Mouse (Mus musculus) brain, embryonic 18.5 days (tissue): ENCODE data around the gene Hdx.

Source experiments
- DNase-seq: peaks from one replicate; pipeline ENCODE4 v3.0.0-alpha.2; 2012; ENCODE audit warnings: low read depth, low spot score

Gene Hdx

GRCm38 (mm10) chrX:111696356-111697282 lies at the start of gene Hdx:
TSS of gene Hdx (minus strand) at chrX:111697079.
- DNase-seq: peak; percentile 60

- DNase-seq: no peak
Observed at GRCm38 (mm10) chrX:111685665-111686064, 11.2 kb downstream of the Hdx start.

- DNase-seq: no peak
Observed at GRCm38 (mm10) chrX:111671685-111672084, 25.2 kb downstream of the Hdx start.

- DNase-seq: peak; percentile 0
Observed at GRCm38 (mm10) chrX:111660381-111660780, 36.5 kb downstream of the Hdx start.

- DNase-seq: no peak
Observed at GRCm38 (mm10) chrX:111658671-111659070, 38.2 kb downstream of the Hdx start.

- no peak for DNase-seq
Observed at GRCm38 (mm10) chrX:111644945-111645344, 51.9 kb downstream of the Hdx start.

- DNase-seq: no peak
Observed at GRCm38 (mm10) chrX:111640616-111641015, 56.3 kb downstream of the Hdx start.

GRCm38 (mm10) chrX:111597631-111598161 lies 99.2 kb downstream of the Hdx start:
- DNase-seq: no peak

GRCm38 (mm10) chrX:111587616-111588015 lies 109.3 kb downstream of the Hdx start:
- no peak for DNase-seq

GRCm38 (mm10) chrX:111577044-111577443 lies 119.8 kb downstream of the Hdx start:
- no peak for DNase-seq

- DNase-seq: no peak
Observed at GRCm38 (mm10) chrX:111537859-111538258, 159.0 kb downstream of the Hdx start, which contains the start of gene Rps6ka6. TSS of gene Rps6ka6 (minus strand) at chrX:111537959.
